Mouse (Mus musculus): ENCODE data around the gene Mbtps2.

GRCm38 (mm10) chrX:157637253-157637652, 38.7 kb upstream of the Mbtps2 start:
- TF ChIP-seq TAL1 (IDR thresholded peaks at IDR 0.05; ENCODE audit: low read length) (no peak), GATA1 (IDR thresholded peaks at IDR 0.05; ENCODE audit: low read length) (no peak)

All from erythroblast, embryonic 14.5 days (primary cell).